Mouse (Mus musculus) C2C12 (cell line): ENCODE measurements around the gene Timm23.

Experiments used
- CEBPB ChIP-seq: IDR thresholded peaks from one replicate; pipeline ENCODE4 v1.6.1; 2011; ENCODE audit warnings: low read depth, mild to moderate bottlenecking, control low read depth, moderate library complexity
- CTCF ChIP-seq: IDR thresholded peaks from one replicate; pipeline ENCODE4 v1.5.1; 2011; ENCODE audit not compliant: control insufficient read depth, insufficient read depth, insufficient read length
- MAX ChIP-seq: IDR thresholded peaks from one replicate; pipeline ENCODE4 v1.6.1; 2011; ENCODE audit warnings: mild to moderate bottlenecking, control low read depth
- MYOD1 ChIP-seq: IDR thresholded peaks from one replicate; pipeline ENCODE4 v1.6.1; 2011; ENCODE audit warnings: low read depth; ENCODE audit not compliant: control insufficient read depth, insufficient read length
- USF1 ChIP-seq: IDR thresholded peaks from one replicate; pipeline ENCODE4 v1.6.1; 2011; ENCODE audit warnings: low read depth, mild to moderate bottlenecking, control low read depth, moderate library complexity

GRCm38 (mm10) chr14:32154758-32155157 is 46.9 kb downstream of the Timm23 start:
- TF ChIP-seq CTCF (no peak), MYOD1 (no peak), CEBPB (no peak), MAX (no peak), USF1 (no peak)
